Mouse (Mus musculus): ENCODE data around the gene Rundc3a. TPM values are rescaled to one million over a fixed set of nuclear protein-coding genes. Genes with fewer than 3 reads are reported as not detected.

Gene Rundc3a
- polyA plus RNA-seq, 1 experiment from 2014 or later, result 10.8 TPM

- no peak for ATAC-seq
- no peaks in the 10 kb centered on the region for H3K9me3 ChIP-seq
Measured at GRCm38 (mm10) chr11:102418887-102419286, 25.7 kb downstream of the Rundc3a start.

GRCm38 (mm10) chr11:102421559-102421958 is 28.4 kb downstream of the Rundc3a start:
- H3K27me3 ChIP-seq (replicated peaks), result no peaks in the 10 kb centered on the region
- H3K4me2 ChIP-seq (replicated peaks), result no peak overlapping the region
- no peaks in the 10 kb centered on the region for H3K4me1 ChIP-seq (replicated peaks)
- H3K4me3 ChIP-seq (replicated peaks), result no peak overlapping the region
- ATAC-seq, result no peak
- 51% methylated on average over 8 of the region's 8 CpGs for WGBS
- no peaks in the 10 kb centered on the region for H3K9me3 ChIP-seq
- no peak overlapping the region for H3K27ac ChIP-seq
- H3K9ac ChIP-seq, result no peak overlapping the region
- no peaks in the 10 kb centered on the region for H3K36me3 ChIP-seq

More at GRCm38 (mm10) chr11:102418887-102419286, 25.7 kb downstream of the Rundc3a start:
- H3K9ac ChIP-seq, result no peak overlapping the region
- H3K27ac ChIP-seq, result no peak overlapping the region
- no peak overlapping the region for H3K4me3 ChIP-seq (replicated peaks)
- no peak overlapping the region for H3K4me2 ChIP-seq (replicated peaks)
- H3K36me3 ChIP-seq, result no peaks in the 10 kb centered on the region
- H3K27me3 ChIP-seq (replicated peaks), result no peaks in the 10 kb centered on the region
- H3K4me1 ChIP-seq (replicated peaks), result no peaks in the 10 kb centered on the region

GRCm38 (mm10) chr11:102424666-102425065 is 31.5 kb downstream of the Rundc3a start:
- H3K9me3 ChIP-seq, result no peaks in the 10 kb centered on the region
- H3K4me3 ChIP-seq (replicated peaks), result no peak overlapping the region
- no peaks in the 10 kb centered on the region for H3K27me3 ChIP-seq (replicated peaks)
- 70% methylated on average over 6 of the region's 6 CpGs for WGBS
- no peak overlapping the region for H3K4me2 ChIP-seq (replicated peaks)
- H3K4me1 ChIP-seq (replicated peaks), result peaks cover 5% of the 10 kb centered on the region; the same call in 1 of the 2 replicates
- ATAC-seq, result no peak
- no peak overlapping the region for H3K27ac ChIP-seq
- no peak overlapping the region for H3K9ac ChIP-seq
- H3K36me3 ChIP-seq, result no peaks in the 10 kb centered on the region

GRCm38 (mm10) chr11:102425555-102426316 is 32.5 kb downstream of the Rundc3a start:
- WGBS, result 81% methylated on average over 8 of the region's 8 CpGs
- Histone ChIP-seq H3K4me3 (replicated peaks) (no peak overlapping the region), H3K9ac (no peak overlapping the region), H3K36me3 (no peaks in the 10 kb centered on the region), H3K4me2 (replicated peaks) (no peak overlapping the region), H3K27ac (no peak overlapping the region), H3K4me1 (replicated peaks) (peaks cover 7% of the 10 kb centered on the region; the same call in 1 of the 2 replicates), H3K9me3 (no peaks in the 10 kb centered on the region), H3K27me3 (replicated peaks) (no peaks in the 10 kb centered on the region)
- no peak for ATAC-seq

GRCm38 (mm10) chr11:102428981-102429540 is 35.9 kb downstream of the Rundc3a start:
- no peaks in the 10 kb centered on the region for H3K36me3 ChIP-seq
- H3K27ac ChIP-seq, result no peak overlapping the region
- peak overlapping the region; percentile 87 for H3K4me2 ChIP-seq (replicated peaks)
- no peaks in the 10 kb centered on the region for H3K9me3 ChIP-seq
- H3K27me3 ChIP-seq (replicated peaks), result no peaks in the 10 kb centered on the region
- H3K9ac ChIP-seq, result peak overlapping the region; percentile 60; the same call in 1 of the 2 replicates
- H3K4me3 ChIP-seq (replicated peaks), result no peak overlapping the region
- ATAC-seq, result no peak
- 65% methylated on average over 8 of the region's 8 CpGs for WGBS
- peaks cover 11% of the 10 kb centered on the region for H3K4me1 ChIP-seq (replicated peaks)

- H3K4me2 ChIP-seq (replicated peaks), result peak overlapping the region; percentile 87
- H3K9me3 ChIP-seq, result no peaks in the 10 kb centered on the region
- H3K4me1 ChIP-seq (replicated peaks), result peaks cover 11% of the 10 kb centered on the region
- 44% methylated on average over 3 of the region's 3 CpGs for WGBS
- H3K27me3 ChIP-seq (replicated peaks), result no peaks in the 10 kb centered on the region
- 0 out of 2 replicates have a peak, but pooled peaks cover under 1% of the 10 kb centered on the region for H3K36me3 ChIP-seq
- H3K27ac ChIP-seq, result no peak overlapping the region
- H3K9ac ChIP-seq, result peak overlapping the region; percentile 60
- ATAC-seq, result no peak
- peak overlapping the region; percentile 74 for H3K4me3 ChIP-seq (replicated peaks)
Measured at GRCm38 (mm10) chr11:102429551-102429950, 36.3 kb downstream of the Rundc3a start.

GRCm38 (mm10) chr11:102430121-102431017 is 37.2 kb downstream of the Rundc3a start, which contains the start of gene Grn:
Gene Grn (plus strand): TSS chr11:102430315.
- peak within 1 kb of the TSS; percentile 74 for H3K4me3 ChIP-seq (replicated peaks)
- peak within 1 kb of the TSS; percentile 64 for H3K9ac ChIP-seq
- H3K27me3 ChIP-seq (replicated peaks), result no peaks in the 10 kb centered on the region
- WGBS, result 0% methylated on average over 29 of the region's 29 CpGs
- H3K27ac ChIP-seq, result peak within 1 kb of the TSS; percentile 88
- peak within 1 kb of the TSS; percentile 87 for H3K4me2 ChIP-seq (replicated peaks)
- H3K4me1 ChIP-seq (replicated peaks), result peaks cover 11% of the 10 kb centered on the region
- ATAC-seq, result peak; percentile 94
- H3K36me3 ChIP-seq, result peaks cover 8% of the 10 kb centered on the region; the same call in 1 of the 2 replicates
- H3K9me3 ChIP-seq, result no peaks in the 10 kb centered on the region

GRCm38 (mm10) chr11:102431018-102431645 is 37.9 kb downstream of the Rundc3a start:
- peak overlapping the region; percentile 74 for H3K4me3 ChIP-seq (replicated peaks)
- ATAC-seq, result peak; percentile 32; the same call in 1 of the 2 replicates
- peak overlapping the region; percentile 88 for H3K27ac ChIP-seq
- H3K4me2 ChIP-seq (replicated peaks), result peak overlapping the region; percentile 87
- no peaks in the 10 kb centered on the region for H3K27me3 ChIP-seq (replicated peaks)
- peak overlapping the region; percentile 64 for H3K9ac ChIP-seq
- H3K9me3 ChIP-seq, result no peaks in the 10 kb centered on the region
- H3K4me1 ChIP-seq (replicated peaks), result peaks cover 11% of the 10 kb centered on the region
- H3K36me3 ChIP-seq, result peaks cover 15% of the 10 kb centered on the region; the same call in 1 of the 2 replicates
- 0% methylated on average over 7 of the region's 7 CpGs for WGBS

GRCm38 (mm10) chr11:102431728-102432114 is 38.5 kb downstream of the Rundc3a start:
- peak overlapping the region; percentile 26; the same call in 1 of the 2 replicates for H3K4me2 ChIP-seq (replicated peaks)
- H3K27me3 ChIP-seq (replicated peaks), result no peaks in the 10 kb centered on the region
- peaks cover 15% of the 10 kb centered on the region; the same call in 1 of the 2 replicates for H3K36me3 ChIP-seq
- no peak overlapping the region for H3K9ac ChIP-seq
- H3K4me3 ChIP-seq (replicated peaks), result no peak overlapping the region
- ATAC-seq, result no peak
- no peaks in the 10 kb centered on the region for H3K9me3 ChIP-seq
- peaks cover 11% of the 10 kb centered on the region for H3K4me1 ChIP-seq (replicated peaks)
- 74% methylated on average over 3 of the region's 3 CpGs for WGBS
- H3K27ac ChIP-seq, result no peak overlapping the region

GRCm38 (mm10) chr11:102432115-102432843 is 39.1 kb downstream of the Rundc3a start:
- Histone ChIP-seq H3K27ac (no peak overlapping the region), H3K4me2 (replicated peaks) (peak overlapping the region; percentile 26; the same call in 1 of the 2 replicates), H3K4me3 (replicated peaks) (0 out of 2 replicates have a peak overlapping the region, but pooled peaks have one; percentile 2), H3K27me3 (replicated peaks) (no peaks in the 10 kb centered on the region), H3K9ac (no peak overlapping the region), H3K4me1 (replicated peaks) (peaks cover 15% of the 10 kb centered on the region), H3K9me3 (no peaks in the 10 kb centered on the region), H3K36me3 (peaks cover 15% of the 10 kb centered on the region; the same call in 1 of the 2 replicates)
- ATAC-seq, result no peak
- WGBS, result 66% methylated on average over 16 of the region's 16 CpGs

- 93% methylated on average over 6 of the region's 6 CpGs for WGBS
- peaks cover 15% of the 10 kb centered on the region; the same call in 1 of the 2 replicates for H3K36me3 ChIP-seq
- H3K4me1 ChIP-seq (replicated peaks), result peaks cover 21% of the 10 kb centered on the region
- no peak overlapping the region for H3K27ac ChIP-seq
- no peaks in the 10 kb centered on the region for H3K9me3 ChIP-seq
- H3K27me3 ChIP-seq (replicated peaks), result no peaks in the 10 kb centered on the region
- no peak for ATAC-seq
- H3K4me2 ChIP-seq (replicated peaks), result no peak overlapping the region
- 0 out of 2 replicates have a peak overlapping the region, but pooled peaks have one; percentile 20 for H3K9ac ChIP-seq
- no peak overlapping the region for H3K4me3 ChIP-seq (replicated peaks)
Measured at GRCm38 (mm10) chr11:102432896-102433295, 39.7 kb downstream of the Rundc3a start.
